ENCODE assay signal across 15 mouse cellular contexts in the genomic region with DNA sequence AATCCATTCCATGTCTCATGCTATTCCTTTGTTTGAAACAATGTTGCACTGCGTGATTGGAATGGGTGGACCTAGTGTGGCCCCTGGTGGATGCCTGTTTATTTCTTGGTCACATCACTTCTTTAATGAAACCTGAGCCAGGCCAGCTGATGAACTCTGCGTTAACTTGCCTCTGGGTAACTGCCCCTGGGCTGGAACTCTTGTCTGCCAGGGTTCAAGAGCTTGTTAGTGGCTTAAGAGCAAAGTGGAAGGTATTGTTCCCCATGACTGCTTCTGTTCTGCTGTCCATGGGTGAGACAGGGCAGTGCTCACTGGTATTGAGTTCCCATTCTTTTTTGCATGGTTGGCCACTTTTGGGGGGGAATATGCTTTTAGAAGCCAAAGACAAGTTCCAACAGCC.
DNase-seq lines count a peak whose midpoint lies in the region; ATAC-seq and TF ChIP-seq lines count a peak whose summit lies in the region.
"Had no signal": no experiment of that assay in that cellular context is flagged by ENCODE, and none has a peak within 500 bp of the region (broad histone marks: within the 10 kb centered on the region; RNA-seq: fewer than 3 reads in every experiment).

No protein-coding gene starts in this region.

- no peaks in the 10 kb centered on the region for H3K36me3 ChIP-seq in heart, embryonic 11.5 days (ENCODE audit: control insufficient read depth, insufficient read depth, low read length)
- 0 out of 2 replicates have a peak, but pooled peaks cover 2% of the 10 kb centered on the region for H3K36me3 ChIP-seq in lung, embryonic 15.5 days
- H3K36me3 ChIP-seq in limb, embryonic 12.5 days = no peaks in the 10 kb centered on the region
- H3K36me3 ChIP-seq: forebrain, embryonic 12.5 days; midbrain, embryonic 10.5 days; neural tube, embryonic 13.5 days had no signal

- 0 out of 2 replicates have a peak overlapping the region, but pooled peaks have one; percentile 25 for H3K27ac ChIP-seq in heart, embryonic 11.5 days (ENCODE audit: low read depth, low read length)
- peak overlapping the region; percentile 34; the same call in 1 of the 2 replicates for H3K27ac ChIP-seq in lung, embryonic 15.5 days
- peak overlapping the region; percentile 92 for H3K27ac ChIP-seq in limb, embryonic 12.5 days
- H3K27ac ChIP-seq: forebrain, embryonic 12.5 days; midbrain, embryonic 10.5 days; neural tube, embryonic 13.5 days had no signal

- no peak overlapping the region for H3K4me2 ChIP-seq in heart, embryonic 11.5 days
- no peak overlapping the region; the same call in 1 of the 2 replicates for H3K4me2 ChIP-seq in lung, embryonic 15.5 days
- H3K4me2 ChIP-seq in limb, embryonic 12.5 days = peak overlapping the region; percentile 43
- H3K4me2 ChIP-seq: forebrain, embryonic 12.5 days; neural tube, embryonic 13.5 days had no signal

- no peak for TF ChIP-seq POLR2A in lung, adult 2 months (IDR thresholded peaks at IDR 0.05; ENCODE audit: borderline replicate concordance, extremely low read depth, low read depth, low read length)

- H3K27me3 ChIP-seq in heart, embryonic 11.5 days (ENCODE audit: control insufficient read depth, insufficient read depth, low read length) = no peaks in the 10 kb centered on the region
- H3K27me3 ChIP-seq in lung, embryonic 15.5 days = no peaks in the 10 kb centered on the region
- no peaks in the 10 kb centered on the region for H3K27me3 ChIP-seq in limb, embryonic 12.5 days

- no peaks in the 10 kb centered on the region for H3K9me3 ChIP-seq in heart, embryonic 11.5 days (replicated peaks; ENCODE audit: control insufficient read depth, low read length)
- no peaks in the 10 kb centered on the region for H3K9me3 ChIP-seq in lung, embryonic 15.5 days
- no peaks in the 10 kb centered on the region for H3K9me3 ChIP-seq in limb, embryonic 12.5 days
- H3K9me3 ChIP-seq: forebrain, embryonic 12.5 days; midbrain, embryonic 10.5 days; neural tube, embryonic 13.5 days had no signal

- H3K4me1 ChIP-seq in heart, embryonic 11.5 days (ENCODE audit: control insufficient read depth, insufficient read depth, low read length) = peaks cover 36% of the 10 kb centered on the region
- peaks cover 76% of the 10 kb centered on the region for H3K4me1 ChIP-seq in lung, embryonic 15.5 days
- H3K4me1 ChIP-seq in lung, adult 2 months (ENCODE audit: control insufficient read depth, insufficient read depth, low read length) = peaks cover 60% of the 10 kb centered on the region
- H3K4me1 ChIP-seq in limb, embryonic 12.5 days (replicated peaks) = peaks cover 79% of the 10 kb centered on the region

- WGBS in heart, embryonic 11.5 days (ENCODE audit: insufficient replicate concordance) = 51% methylated on average over 2 of the region's 2 CpGs
- WGBS in lung, embryonic 15.5 days = 37% methylated on average over 2 of the region's 2 CpGs
- WGBS in lung, adult 2 months = 18% methylated on average over 2 of the region's 2 CpGs
- WGBS in limb, embryonic 12.5 days = 17% methylated on average over 2 of the region's 2 CpGs

- intact Hi-C loops in heart, postnatal 10 days (cut with DNase I) = no loop called here

- no peak overlapping the region for H3K9ac ChIP-seq in heart, embryonic 11.5 days (ENCODE audit: low read depth, low read length)
- H3K9ac ChIP-seq in lung, embryonic 15.5 days = no peak overlapping the region
- no peak overlapping the region for H3K9ac ChIP-seq in limb, embryonic 12.5 days (replicated peaks)
- H3K9ac ChIP-seq: forebrain, embryonic 12.5 days; neural tube, embryonic 13.5 days had no signal

- ATAC-seq in heart, embryonic 11.5 days (replicated peaks; ENCODE audit: insufficient number of reproducible peaks, low FRiP score, low TSS enrichment) = no peak
- no peak for ATAC-seq in lung, embryonic 15.5 days (ENCODE audit: borderline replicate concordance, extremely low read depth, low FRiP score, low TSS enrichment)
- no peak for ATAC-seq in limb, embryonic 12.5 days (ENCODE audit: insufficient number of reproducible peaks, insufficient read depth, low FRiP score, low TSS enrichment, low read depth)
- ATAC-seq in erythroid progenitor cell, adult 5-6 weeks (replicated peaks; ENCODE audit: low FRiP score, poor library complexity, severe bottlenecking) = no peak
- ATAC-seq in erythroblast, adult 5-6 weeks (replicated peaks; ENCODE audit: low FRiP score, poor library complexity, severe bottlenecking) = no peak

- no peak for DNase-seq in heart, postnatal 10 days
- DNase-seq in lung, adult 2 months = no peak
- peak; percentile 26 for DNase-seq in embryo, embryonic 9.5 days (ENCODE audit: extremely low spot score)
- DNase-seq: adrenal gland, postnatal 25 days; cerebellum, adult 18-20 months; right cerebral cortex, postnatal 14 days had no signal

- no peak for TF ChIP-seq CTCF in lung, adult 2 months (IDR thresholded peaks at IDR 0.05; ENCODE audit: insufficient read depth, low read length)

- no peak overlapping the region for H3K4me3 ChIP-seq in heart, embryonic 11.5 days (ENCODE audit: low read depth, low read length)
- no peak overlapping the region for H3K4me3 ChIP-seq in lung, embryonic 15.5 days
- H3K4me3 ChIP-seq in lung, adult 2 months (replicated peaks; ENCODE audit: extremely low read depth, low read depth, low read length) = no peak overlapping the region
- no peak overlapping the region for H3K4me3 ChIP-seq in limb, embryonic 12.5 days (replicated peaks)
- H3K4me3 ChIP-seq: forebrain, embryonic 12.5 days; layer of hippocampus, adult 2 months; midbrain, embryonic 10.5 days; neural tube, embryonic 13.5 days had no signal

Comparison
In these comparisons a context has a peak if more than half of its experiments do, and no peak if none do; other contexts are left out.
1. H3K27ac ChIP-seq: peak in every context shown above with its lines; median percentile 92 in limb, embryonic 12.5 days; 34 in lung, embryonic 15.5 days; 25 in heart, embryonic 11.5 days.